Mouse (Mus musculus) olfactory bulb, adult 2 months (tissue): Measurements from ENCODE around the gene Crkl.

Experiments
- CTCF ChIP-seq: fragments of 200-500 bp; IDR thresholded peaks from 2 replicates; pipeline ENCODE4 v1.5.1; 2012; ENCODE audit warnings: low read depth, mild to moderate bottlenecking, low read length, moderate library complexity; ENCODE audit not compliant: insufficient read depth
- POLR2A ChIP-seq: fragments of 200-500 bp; IDR thresholded peaks from 2 replicates; pipeline ENCODE4 v1.6.1; 2012; ENCODE audit warnings: mild to moderate bottlenecking, low read depth, low read length, moderate library complexity; ENCODE audit not compliant: insufficient read depth

DNA sequence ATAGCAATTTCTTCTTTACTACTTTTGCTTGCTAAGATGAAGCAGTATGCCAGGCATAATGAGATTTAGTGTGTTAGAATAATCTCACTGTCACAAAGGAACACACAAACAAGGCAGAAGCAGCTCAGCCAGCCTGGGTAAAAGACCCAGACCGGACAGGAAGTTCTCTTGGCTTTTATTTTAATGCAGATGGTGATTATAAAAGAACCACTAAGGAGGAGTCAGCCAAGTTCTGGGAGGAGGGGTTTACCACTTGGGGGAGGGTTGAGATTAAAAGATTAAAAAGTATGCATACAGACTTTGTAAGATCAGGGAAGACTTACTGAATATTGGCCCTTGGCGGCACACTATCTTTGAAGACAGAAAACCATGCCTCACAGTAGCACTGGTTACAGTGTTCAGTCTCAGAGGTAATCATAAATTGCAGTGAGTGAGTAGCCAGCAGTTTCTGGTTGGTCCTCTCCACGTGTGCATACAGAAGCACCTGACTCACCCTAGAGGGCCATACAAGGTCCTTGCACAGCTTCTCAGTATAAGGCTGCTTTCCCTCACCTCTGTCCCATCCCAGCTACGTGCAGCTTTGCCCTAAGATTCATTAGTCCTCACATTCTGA is 26.6 kb downstream of the Crkl start:
- TF ChIP-seq POLR2A = no peak
- TF ChIP-seq CTCF = no peak
